Mouse (Mus musculus): ENCODE results near the gene Bdh1. TPM values are rescaled to one million over a fixed set of nuclear protein-coding genes. Genes with fewer than 3 reads are reported as not detected.

Bdh1 gene
- polyA plus RNA-seq, 1 experiment: 197 TPM

DNA sequence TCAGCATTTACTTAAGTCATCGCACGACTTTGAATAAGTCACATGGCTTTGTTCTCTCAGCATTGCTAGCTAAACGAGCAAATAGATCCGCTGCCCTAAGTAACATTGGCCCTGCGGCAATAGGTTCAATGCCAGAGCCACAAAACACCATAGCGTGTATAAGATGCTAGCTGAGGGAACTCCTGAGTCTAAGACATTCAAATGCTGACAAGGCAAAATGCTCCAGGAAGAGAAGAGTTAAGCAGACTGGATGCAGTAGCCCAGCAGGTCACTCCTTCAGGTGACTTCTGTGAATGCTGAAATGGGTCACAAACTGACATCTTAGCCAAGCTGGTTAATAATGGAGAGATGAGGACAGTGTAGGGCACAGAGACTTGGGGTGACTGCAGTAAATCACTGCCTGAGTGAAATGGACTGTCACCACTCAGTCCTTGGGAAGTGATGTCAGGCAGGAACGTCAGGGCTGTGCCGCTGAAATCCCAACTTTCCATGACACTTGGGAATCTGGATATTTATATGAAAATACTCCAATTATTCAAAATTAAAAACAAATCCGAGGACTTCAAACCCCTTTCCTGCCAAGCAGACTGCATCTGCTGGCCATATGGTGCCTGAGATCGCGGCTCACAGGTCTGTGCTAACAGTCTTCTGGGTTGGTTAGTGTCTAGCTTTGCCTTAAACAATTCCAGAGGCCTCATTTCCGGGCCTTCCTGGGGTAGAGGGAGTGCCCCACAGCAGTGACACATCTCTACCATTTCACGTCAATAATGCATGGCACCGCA is 79.1 kb downstream of the Bdh1 start:
- Histone ChIP-seq H3K36me3 (ENCODE audit: control insufficient read depth, insufficient read depth, low read length) (no peaks in the 10 kb centered on the region), H3K27me3 (replicated peaks; ENCODE audit: control insufficient read depth, insufficient read depth, low read length) (no peaks in the 10 kb centered on the region), H3K4me1 (ENCODE audit: control insufficient read depth, insufficient read depth, low read length) (no peaks in the 10 kb centered on the region), H3K27ac (ENCODE audit: insufficient read depth, low read depth, low read length) (no peak overlapping the region), H3K4me3 (ENCODE audit: insufficient read depth, low read depth, low read length) (no peak overlapping the region)
- DNase-seq: no peak
- 72% methylated on average over 14 of the region's 14 CpGs for WGBS
- TF ChIP-seq POLR2A (IDR thresholded peaks at IDR 0.05; ENCODE audit: low read depth, low read length) (no peak), CTCF (conservative IDR thresholded peaks at IDR 0.05; ENCODE audit: insufficient read depth, insufficient read length, low read depth, low read length) (no peak)

DNA sequence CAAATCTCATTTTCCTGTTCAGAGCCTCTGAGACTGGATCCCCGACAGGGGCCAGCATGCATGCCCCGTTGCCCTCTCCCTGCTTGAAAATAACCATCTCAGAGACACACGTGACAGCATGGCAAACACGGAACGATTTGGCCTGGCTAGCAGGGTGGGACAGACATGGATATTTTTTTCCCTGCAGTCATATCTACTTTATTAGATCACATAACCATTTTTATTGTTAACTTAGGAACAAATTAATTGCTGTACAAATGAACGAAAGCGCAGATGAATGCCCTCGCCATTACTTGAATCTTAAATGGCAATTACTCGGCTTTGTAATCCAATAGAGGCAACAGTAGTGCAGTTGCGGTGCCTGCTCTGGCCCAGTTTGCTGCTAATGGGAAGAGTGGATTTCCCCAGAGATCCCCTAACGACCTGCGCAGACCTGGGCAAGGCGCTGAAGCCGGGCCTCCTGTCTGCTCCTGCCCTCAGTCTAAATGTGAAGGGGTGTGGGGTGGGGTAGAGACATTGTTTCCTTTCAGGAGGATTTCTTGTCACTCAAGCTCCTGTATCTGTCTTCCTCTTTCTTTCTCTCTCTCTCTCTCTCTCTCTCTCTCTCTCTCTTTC is 79.8 kb downstream of the Bdh1 start:
- H3K27me3 ChIP-seq (replicated peaks; ENCODE audit: control insufficient read depth, insufficient read depth, low read length): no peaks in the 10 kb centered on the region
- no peaks in the 10 kb centered on the region for H3K36me3 ChIP-seq (ENCODE audit: control insufficient read depth, insufficient read depth, low read length)
- 72% methylated on average over 14 of the region's 14 CpGs for WGBS
- H3K27ac ChIP-seq (ENCODE audit: insufficient read depth, low read depth, low read length): no peak overlapping the region
- TF ChIP-seq CTCF (conservative IDR thresholded peaks at IDR 0.05; ENCODE audit: insufficient read depth, insufficient read length, low read depth, low read length): no peak
- no peak for TF ChIP-seq POLR2A (IDR thresholded peaks at IDR 0.05; ENCODE audit: low read depth, low read length)
- H3K4me3 ChIP-seq (ENCODE audit: insufficient read depth, low read depth, low read length): no peak overlapping the region
- no peaks in the 10 kb centered on the region for H3K4me1 ChIP-seq (ENCODE audit: control insufficient read depth, insufficient read depth, low read length)
- no peak for DNase-seq

DNA sequence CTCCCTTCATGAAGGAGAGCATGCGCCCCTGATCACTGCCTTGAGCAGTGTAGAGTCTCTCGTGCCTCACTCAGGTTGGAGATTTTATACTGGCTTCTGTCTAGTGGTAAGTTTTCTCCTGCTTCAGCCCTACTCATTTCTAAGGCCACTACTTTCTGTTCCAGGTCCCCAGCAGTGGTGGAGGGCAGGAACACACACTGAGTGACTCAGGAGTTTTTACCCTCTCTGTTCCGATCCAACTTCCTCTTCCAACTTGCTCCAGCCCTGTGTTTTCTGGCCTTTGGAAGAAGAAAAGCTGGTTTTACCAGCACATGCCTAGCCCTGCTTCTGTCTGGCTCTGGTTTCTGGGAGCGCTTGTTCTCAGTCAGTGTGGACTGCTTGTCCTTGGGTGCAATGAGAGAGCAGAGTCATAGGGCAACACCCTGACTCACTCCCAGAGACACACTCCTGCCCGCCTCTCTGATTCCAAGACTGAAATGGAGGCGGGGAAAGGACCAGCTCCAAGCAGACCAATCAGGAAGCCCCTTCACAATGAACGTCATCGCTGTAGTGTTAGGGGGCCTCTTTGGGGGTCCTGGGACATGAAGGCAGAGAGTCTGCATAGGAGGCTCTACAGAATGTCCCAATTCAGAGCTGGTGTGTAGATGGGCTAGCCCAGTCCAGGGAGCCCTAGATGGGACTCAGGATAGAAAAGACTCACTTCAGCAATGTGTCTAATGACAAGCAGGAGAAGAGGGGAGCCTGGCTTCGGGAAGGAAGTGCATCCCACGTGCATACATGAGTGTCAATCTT is 84.8 kb downstream of the Bdh1 start:
- DNase-seq: peak; percentile 57
- no peaks in the 10 kb centered on the region for H3K36me3 ChIP-seq (ENCODE audit: control insufficient read depth, insufficient read depth, low read length)
- no peak overlapping the region for H3K4me3 ChIP-seq (ENCODE audit: insufficient read depth, low read depth, low read length)
- TF ChIP-seq POLR2A (IDR thresholded peaks at IDR 0.05; ENCODE audit: low read depth, low read length) (no peak), CTCF (conservative IDR thresholded peaks at IDR 0.05; ENCODE audit: insufficient read depth, insufficient read length, low read depth, low read length) (no peak)
- H3K4me1 ChIP-seq (ENCODE audit: control insufficient read depth, insufficient read depth, low read length): peaks cover 12% of the 10 kb centered on the region; the same call in 1 of the 2 replicates
- peak overlapping the region; percentile 49 for H3K27ac ChIP-seq (ENCODE audit: insufficient read depth, low read depth, low read length)
- no peaks in the 10 kb centered on the region for H3K27me3 ChIP-seq (replicated peaks; ENCODE audit: control insufficient read depth, insufficient read depth, low read length)
- 52% methylated on average over 10 of the region's 10 CpGs for WGBS

DNA sequence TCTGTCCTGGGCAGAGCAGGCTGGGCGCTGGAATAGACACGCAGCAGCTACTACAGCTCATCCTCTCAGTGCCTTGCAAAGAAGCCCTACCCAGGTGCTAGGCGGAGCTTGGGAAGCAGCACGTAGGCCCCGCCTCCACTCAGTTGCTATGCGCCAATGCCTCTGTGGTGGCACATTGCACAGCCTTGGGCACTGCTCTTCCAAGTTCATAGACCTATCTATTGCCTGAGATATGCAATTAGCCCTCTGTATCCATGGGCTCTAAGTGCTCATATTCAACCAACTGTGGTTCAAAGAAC is 85.3 kb downstream of the Bdh1 start:
- TF ChIP-seq POLR2A (IDR thresholded peaks at IDR 0.05; ENCODE audit: low read depth, low read length): no peak
- no peak for TF ChIP-seq CTCF (conservative IDR thresholded peaks at IDR 0.05; ENCODE audit: insufficient read depth, insufficient read length, low read depth, low read length)
- H3K4me3 ChIP-seq (ENCODE audit: insufficient read depth, low read depth, low read length): no peak overlapping the region
- 63% methylated on average over 6 of the region's 6 CpGs for WGBS
- H3K27me3 ChIP-seq (replicated peaks; ENCODE audit: control insufficient read depth, insufficient read depth, low read length): no peaks in the 10 kb centered on the region
- no peak overlapping the region for H3K27ac ChIP-seq (ENCODE audit: insufficient read depth, low read depth, low read length)
- DNase-seq: peak; percentile 16
- H3K4me1 ChIP-seq (ENCODE audit: control insufficient read depth, insufficient read depth, low read length): peaks cover 12% of the 10 kb centered on the region; the same call in 1 of the 2 replicates
- H3K36me3 ChIP-seq (ENCODE audit: control insufficient read depth, insufficient read depth, low read length): no peaks in the 10 kb centered on the region

DNA sequence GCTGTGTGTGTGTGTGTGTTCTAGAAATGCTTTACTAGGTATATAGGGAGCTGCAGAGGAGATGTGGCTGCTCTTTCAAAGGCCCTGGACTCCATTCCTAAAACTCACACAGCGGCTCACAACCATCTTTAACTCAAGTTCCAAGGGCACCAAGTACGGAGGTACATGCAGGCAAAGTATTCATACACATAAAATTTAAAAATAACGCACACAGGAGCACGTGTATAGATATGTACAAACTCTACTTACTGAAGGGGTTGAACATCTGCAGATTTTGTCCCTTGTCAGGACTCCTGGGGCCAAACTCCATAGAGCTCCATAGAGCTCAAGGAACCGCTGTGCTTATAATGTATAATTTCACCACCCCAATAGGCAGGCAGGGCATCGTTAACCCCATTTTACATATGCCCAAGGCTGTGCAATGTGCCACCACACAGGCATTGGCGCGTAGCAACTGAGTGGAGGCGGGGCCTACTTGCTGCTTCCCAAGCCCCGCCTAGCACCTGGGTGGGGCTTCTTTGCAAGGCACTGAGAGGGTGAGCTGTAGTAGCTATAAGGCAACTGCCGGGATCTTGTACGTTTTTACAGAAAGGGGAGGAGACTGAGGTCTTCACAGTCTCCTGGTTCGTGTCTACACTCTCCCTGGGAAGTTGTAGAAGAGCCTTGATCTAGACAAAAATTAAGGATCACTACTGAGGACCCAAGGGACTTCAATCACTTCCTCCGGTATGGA is 85.9 kb downstream of the Bdh1 start:
- TF ChIP-seq POLR2A (IDR thresholded peaks at IDR 0.05; ENCODE audit: low read depth, low read length) (no peak), CTCF (conservative IDR thresholded peaks at IDR 0.05; ENCODE audit: insufficient read depth, insufficient read length, low read depth, low read length) (no peak)
- Histone ChIP-seq H3K36me3 (ENCODE audit: control insufficient read depth, insufficient read depth, low read length) (no peaks in the 10 kb centered on the region), H3K4me1 (ENCODE audit: control insufficient read depth, insufficient read depth, low read length) (peaks cover 12% of the 10 kb centered on the region; the same call in 1 of the 2 replicates), H3K4me3 (ENCODE audit: insufficient read depth, low read depth, low read length) (no peak overlapping the region), H3K27me3 (replicated peaks; ENCODE audit: control insufficient read depth, insufficient read depth, low read length) (no peaks in the 10 kb centered on the region), H3K27ac (ENCODE audit: insufficient read depth, low read depth, low read length) (no peak overlapping the region)
- DNase-seq: no peak
- 70% methylated on average over 14 of the region's 14 CpGs for WGBS

Other genes starting within 250 kb of the Bdh1 start
- gene Acap2, start 221.0 kb upstream of the Bdh1 start, polyA plus RNA-seq (2012; rRNA removed): 7.7 and 8.6 TPM in 2 replicates
- gene Ppp1r2, start 147.0 kb upstream of the Bdh1 start, polyA plus RNA-seq (2012; rRNA removed): 30.4 and 33.5 TPM in 2 replicates
- 1.4 and 2.5 TPM in 2 replicates for gene Apod, start 107.5 kb upstream of the Bdh1 start, polyA plus RNA-seq (2012; rRNA removed)
- gene Dlg1, start 241.2 kb downstream of the Bdh1 start, polyA plus RNA-seq (2012; rRNA removed): 20.4 and 24.6 TPM in 2 replicates

All from kidney, adult 2 months (tissue).